Mouse (Mus musculus) megakaryocyte, embryonic 14.5 days (primary cell): ENCODE measurements at regions not wholly inside any gene's neighbourhood (a gene's known extent, or its start where the extent isn't known, plus 50 kb on each side); places are given as distances from the start of the nearest gene placed in this dataset.

Source experiments
- H3K27me3 ChIP-seq: replicated peaks from 2 replicates; pipeline ENCODE3; 2012; ENCODE audit warnings: inconsistent platforms
- H3K36me3 ChIP-seq: replicated peaks from 2 replicates; pipeline ENCODE3; 2012; ENCODE audit warnings: low read length, inconsistent platforms, mixed read lengths
- H3K4me1 ChIP-seq: 2 replicates; pipeline ENCODE4 v1.6.1; 2012; ENCODE audit warnings: inconsistent platforms
- H3K4me3 ChIP-seq: replicated peaks from 2 replicates; pipeline ENCODE3; 2012; ENCODE audit warnings: moderate library complexity, mild to moderate bottlenecking, inconsistent platforms
- H3K9me3 ChIP-seq: 2 replicates; pipeline ENCODE4 v1.6.1; 2012; ENCODE audit warnings: inconsistent platforms
- FLI1 ChIP-seq: IDR thresholded peaks from 2 replicates; pipeline ENCODE4 v1.6.1; 2012; ENCODE audit warnings: low read length, inconsistent platforms, mixed read lengths
- GATA1 ChIP-seq: IDR thresholded peaks from 3 replicates; pipeline ENCODE4 v1.6.1; 2012; ENCODE audit warnings: mixed read lengths, low read length, inconsistent platforms, borderline replicate concordance

GRCm38 (mm10) chr8:89444466-89444865, 400.5 kb upstream of the Sall1 start:
- peaks cover 16% of the 10 kb centered on the region for H3K9me3 ChIP-seq

GRCm38 (mm10) chr8:89439304-89439703, 395.3 kb upstream of the Sall1 start:
- H3K4me1 ChIP-seq = no peaks in the 10 kb centered on the region

More at GRCm38 (mm10) chr8:89444466-89444865, 400.5 kb upstream of the Sall1 start:
- Histone ChIP-seq H3K27me3 (no peaks in the 10 kb centered on the region), H3K4me3 (no peak overlapping the region), H3K36me3 (no peaks in the 10 kb centered on the region), H3K4me1 (no peaks in the 10 kb centered on the region)
- TF ChIP-seq FLI1 (no peak), GATA1 (no peak)

GRCm38 (mm10) chr8:89426969-89427368, 383.0 kb upstream of the Sall1 start:
- Histone ChIP-seq H3K36me3 (no peaks in the 10 kb centered on the region), H3K9me3 (peaks cover 22% of the 10 kb centered on the region), H3K27me3 (no peaks in the 10 kb centered on the region), H3K4me1 (no peaks in the 10 kb centered on the region), H3K4me3 (no peak overlapping the region)
- TF ChIP-seq GATA1 (no peak), FLI1 (no peak)

More at GRCm38 (mm10) chr8:89439304-89439703, 395.3 kb upstream of the Sall1 start:
- no peak for TF ChIP-seq GATA1
- TF ChIP-seq FLI1 = no peak
- H3K4me3 ChIP-seq = no peak overlapping the region
- H3K36me3 ChIP-seq = no peaks in the 10 kb centered on the region
- no peaks in the 10 kb centered on the region for H3K27me3 ChIP-seq
- H3K9me3 ChIP-seq = peaks cover 20% of the 10 kb centered on the region

- Histone ChIP-seq H3K36me3 (no peaks in the 10 kb centered on the region), H3K9me3 (peaks cover 24% of the 10 kb centered on the region), H3K4me1 (no peaks in the 10 kb centered on the region), H3K27me3 (no peaks in the 10 kb centered on the region), H3K4me3 (no peak overlapping the region)
- TF ChIP-seq FLI1 = no peak
- no peak for TF ChIP-seq GATA1
Measured at GRCm38 (mm10) chr8:89415287-89415686, 371.3 kb upstream of the Sall1 start.

GRCm38 (mm10) chr8:89412500-89412899, 368.5 kb upstream of the Sall1 start:
- Histone ChIP-seq H3K4me3 (no peak overlapping the region), H3K9me3 (peaks cover 32% of the 10 kb centered on the region), H3K4me1 (no peaks in the 10 kb centered on the region), H3K27me3 (no peaks in the 10 kb centered on the region), H3K36me3 (no peaks in the 10 kb centered on the region)
- TF ChIP-seq GATA1 (no peak), FLI1 (no peak)

- TF ChIP-seq GATA1 (no peak), FLI1 (no peak)
- Histone ChIP-seq H3K4me3 (no peak overlapping the region), H3K27me3 (no peaks in the 10 kb centered on the region), H3K4me1 (no peaks in the 10 kb centered on the region), H3K36me3 (no peaks in the 10 kb centered on the region), H3K9me3 (peaks cover 32% of the 10 kb centered on the region)
Measured at GRCm38 (mm10) chr8:89412046-89412445, 368.1 kb upstream of the Sall1 start.

- no peak for TF ChIP-seq GATA1
- TF ChIP-seq FLI1 = no peak
- no peaks in the 10 kb centered on the region for H3K36me3 ChIP-seq
- no peaks in the 10 kb centered on the region for H3K4me1 ChIP-seq
- peaks cover 25% of the 10 kb centered on the region for H3K9me3 ChIP-seq
- no peak overlapping the region for H3K4me3 ChIP-seq
- H3K27me3 ChIP-seq = no peaks in the 10 kb centered on the region
Measured at GRCm38 (mm10) chr8:89406688-89407087, 362.7 kb upstream of the Sall1 start.

- no peak for TF ChIP-seq GATA1
- TF ChIP-seq FLI1 = no peak
- Histone ChIP-seq H3K36me3 (no peaks in the 10 kb centered on the region), H3K9me3 (peaks cover 10% of the 10 kb centered on the region; the same call in 1 of the 2 replicates), H3K4me1 (no peaks in the 10 kb centered on the region), H3K4me3 (no peak overlapping the region), H3K27me3 (no peaks in the 10 kb centered on the region)
Measured at GRCm38 (mm10) chr8:89404287-89404686, 360.3 kb upstream of the Sall1 start.

- Histone ChIP-seq H3K4me1 (no peaks in the 10 kb centered on the region), H3K4me3 (no peak overlapping the region), H3K36me3 (no peaks in the 10 kb centered on the region), H3K27me3 (no peaks in the 10 kb centered on the region), H3K9me3 (peaks cover 15% of the 10 kb centered on the region)
- TF ChIP-seq FLI1 (no peak), GATA1 (no peak)
Measured at GRCm38 (mm10) chr8:89396673-89397072, 352.7 kb upstream of the Sall1 start.

GRCm38 (mm10) chr8:89392749-89393148, 348.8 kb upstream of the Sall1 start:
- H3K4me3 ChIP-seq = no peak overlapping the region
- TF ChIP-seq FLI1 = no peak
- no peak for TF ChIP-seq GATA1
- no peaks in the 10 kb centered on the region for H3K4me1 ChIP-seq
- peaks cover 28% of the 10 kb centered on the region for H3K9me3 ChIP-seq
- no peaks in the 10 kb centered on the region for H3K36me3 ChIP-seq
- H3K27me3 ChIP-seq = no peaks in the 10 kb centered on the region

- H3K4me1 ChIP-seq = no peaks in the 10 kb centered on the region
- no peaks in the 10 kb centered on the region for H3K27me3 ChIP-seq
- H3K9me3 ChIP-seq = peaks cover 34% of the 10 kb centered on the region
- no peaks in the 10 kb centered on the region for H3K36me3 ChIP-seq
- no peak for TF ChIP-seq FLI1
- TF ChIP-seq GATA1 = no peak
- H3K4me3 ChIP-seq = no peak overlapping the region
Measured at GRCm38 (mm10) chr8:89388761-89389160, 344.8 kb upstream of the Sall1 start.
